Mouse (Mus musculus): ENCODE data around the gene Pofut2.
A peak's percentile ranks its signal among the peaks of the same experiment; 100 is the strongest.

The Pofut2 gene

GRCm38 (mm10) chr10:77231861-77232755 is 26.9 kb upstream of the Pofut2 start:
- DNase-seq: no peak

- DNase-seq: no peak
These were observed 25.8 kb upstream of the Pofut2 start for GRCm38 (mm10) chr10:77233230-77233629.

GRCm38 (mm10) chr10:77234991-77235616 is 23.9 kb upstream of the Pofut2 start:
- no peak for DNase-seq

GRCm38 (mm10) chr10:77237795-77238580 is 21.0 kb upstream of the Pofut2 start:
- no peak for DNase-seq

GRCm38 (mm10) chr10:77240764-77241163 is 18.3 kb upstream of the Pofut2 start:
- no peak for DNase-seq

GRCm38 (mm10) chr10:77242396-77242795 is 16.6 kb upstream of the Pofut2 start:
- no peak for DNase-seq

GRCm38 (mm10) chr10:77242871-77243270 is 16.1 kb upstream of the Pofut2 start:
- DNase-seq: no peak

- peak in 1 of 2 experiments; percentile 59 for DNase-seq
These were observed 15.4 kb upstream of the Pofut2 start for GRCm38 (mm10) chr10:77243572-77244161.

- DNase-seq: no peak
These were observed 14.2 kb upstream of the Pofut2 start for GRCm38 (mm10) chr10:77244777-77245176.

GRCm38 (mm10) chr10:77247048-77247447 is 12.0 kb upstream of the Pofut2 start:
- peak; percentile 57 to 61 for DNase-seq

- no peak for DNase-seq
These were observed 11.3 kb upstream of the Pofut2 start for GRCm38 (mm10) chr10:77247707-77248106.

GRCm38 (mm10) chr10:77251223-77251783 is 7.7 kb upstream of the Pofut2 start:
- DNase-seq: peak; percentile 65 to 72

- peak; percentile 78 to 85 for DNase-seq
These were observed 7.1 kb upstream of the Pofut2 start for GRCm38 (mm10) chr10:77251784-77252539.

- peak; percentile 91 to 93 for DNase-seq
These were observed 6.2 kb upstream of the Pofut2 start for GRCm38 (mm10) chr10:77252790-77253189.

GRCm38 (mm10) chr10:77255231-77255630 is 3.8 kb upstream of the Pofut2 start:
- no peak for DNase-seq

GRCm38 (mm10) chr10:77255676-77256075 is 3.3 kb upstream of the Pofut2 start:
- DNase-seq: no peak

- no peak for DNase-seq
These were observed 902 bp upstream of the Pofut2 start for GRCm38 (mm10) chr10:77258041-77258590.

GRCm38 (mm10) chr10:77260166-77260875 is 1.3 kb downstream of the Pofut2 start:
- no peak for DNase-seq

- no peak for DNase-seq
These were observed 7.3 kb downstream of the Pofut2 start for GRCm38 (mm10) chr10:77266281-77266680.

GRCm38 (mm10) chr10:77267027-77267426 is 8.0 kb downstream of the Pofut2 start:
- no peak for DNase-seq

GRCm38 (mm10) chr10:77269129-77269528 is 10.1 kb downstream of the Pofut2 start:
- DNase-seq: no peak
